Mouse (Mus musculus): ENCODE data around the gene Mlycd.

DNA sequence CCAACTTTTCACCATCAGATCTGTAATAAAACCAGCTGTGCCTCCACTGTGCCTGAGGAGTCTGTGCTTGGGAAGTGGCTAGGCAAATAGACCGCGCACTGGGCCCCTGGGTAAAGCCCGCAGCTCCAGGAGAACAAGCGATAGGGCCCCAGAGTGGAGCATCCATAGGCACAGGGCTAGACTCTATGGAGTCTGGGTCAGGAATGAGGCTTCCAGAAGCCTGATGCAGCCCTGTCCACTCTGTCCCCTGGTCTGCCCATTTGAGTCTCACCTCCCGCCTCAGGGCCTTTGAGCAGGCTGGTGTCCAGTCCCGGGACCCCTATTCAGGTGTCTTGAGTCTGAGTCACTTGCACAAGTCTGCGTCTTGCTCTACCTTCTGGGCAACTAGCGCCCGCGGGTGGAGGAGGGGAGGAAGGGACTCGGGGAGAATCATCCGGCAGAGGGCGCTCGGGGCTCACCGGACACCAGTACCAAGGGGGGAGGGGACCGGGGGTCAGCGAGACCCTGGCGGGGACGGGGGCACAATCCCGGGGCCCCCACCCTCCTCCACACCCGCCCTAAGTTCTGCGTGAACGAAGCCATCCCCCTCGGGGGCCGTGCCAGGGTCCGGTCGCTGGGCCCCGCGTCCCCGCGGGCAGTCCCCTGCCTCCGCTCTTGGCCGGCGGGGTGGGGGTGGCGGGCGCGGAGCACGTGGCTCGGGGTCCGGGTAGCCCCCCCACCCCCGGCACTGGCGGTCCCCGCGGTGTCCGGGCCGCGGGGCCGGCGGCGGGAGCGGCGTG lies 51.7 kb downstream of the Mlycd start, which contains the start of gene Necab2:
- TF ChIP-seq CTCF (IDR thresholded peaks at IDR 0.05; ENCODE audit: extremely low read depth, insufficient read depth, insufficient read length, insufficient replicate concordance) (peak; percentile 72), POLR2A (IDR thresholded peaks at IDR 0.05; ENCODE audit: low read depth, low read length) (no peak)

Measured in spleen, adult 2 months (tissue).